Mouse (Mus musculus): ENCODE measurements around the gene Gpi1. TPM values are rescaled to one million over a fixed set of nuclear protein-coding genes. Genes with fewer than 3 reads are reported as not detected.

Gene Gpi1
- total RNA-seq (2021): 100 to 1,000 TPM; 946 to 968 TPM
- long read RNA-seq, experiment 1, transcript Gpi1-201 (18 exons, 2,884 nt): major isoform, 1,281 of 1,461 reads
- long read RNA-seq, experiment 1, transcript Gpi1-203 (9 exons, 3,195 nt): minor isoform, 11 of 1,461 reads
- long read RNA-seq, experiment 1, partial matches to known transcripts: 76 of 1,461 reads
- long read RNA-seq, experiment 1, other reads (novel, unspliced or antisense): 93 of 1,461 reads
- long read RNA-seq, experiment 2, transcript Gpi1-201 (18 exons, 2,884 nt): major isoform, 835 of 1,000 reads
- long read RNA-seq, experiment 2, transcript Gpi1-203 (9 exons, 3,195 nt): minor isoform, 21 of 1,000 reads
- long read RNA-seq, experiment 2, partial matches to known transcripts: 110 of 1,000 reads
- long read RNA-seq, experiment 2, other reads (novel, unspliced or antisense): 34 of 1,000 reads

DNA sequence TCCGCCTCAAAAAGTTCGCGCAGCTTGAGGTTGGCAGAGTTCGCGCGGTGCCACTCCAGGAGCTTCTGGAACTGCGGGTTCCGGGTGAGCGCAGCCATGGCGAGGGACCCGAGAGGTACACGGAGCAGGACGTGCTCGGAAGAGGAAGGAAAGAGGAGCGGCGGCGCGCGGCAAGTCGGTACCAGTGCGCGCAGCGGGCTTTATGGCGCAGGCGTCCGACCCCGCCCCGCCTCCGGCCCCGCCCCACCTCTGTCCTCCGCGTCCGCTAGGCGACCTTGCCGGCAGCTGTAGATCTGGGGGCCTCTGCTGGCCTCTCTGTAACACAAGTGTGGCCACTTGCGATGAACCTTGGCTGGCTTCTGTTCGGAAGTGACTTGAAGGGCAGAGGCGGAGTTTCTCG, at the start of gene Gpi1:
TSS of gene Gpi1 (minus strand) at position 221 of the 400 bp plus-strand sequence.
- DNase-seq (ENCODE audit: low spot score): peak; percentile 77

DNA sequence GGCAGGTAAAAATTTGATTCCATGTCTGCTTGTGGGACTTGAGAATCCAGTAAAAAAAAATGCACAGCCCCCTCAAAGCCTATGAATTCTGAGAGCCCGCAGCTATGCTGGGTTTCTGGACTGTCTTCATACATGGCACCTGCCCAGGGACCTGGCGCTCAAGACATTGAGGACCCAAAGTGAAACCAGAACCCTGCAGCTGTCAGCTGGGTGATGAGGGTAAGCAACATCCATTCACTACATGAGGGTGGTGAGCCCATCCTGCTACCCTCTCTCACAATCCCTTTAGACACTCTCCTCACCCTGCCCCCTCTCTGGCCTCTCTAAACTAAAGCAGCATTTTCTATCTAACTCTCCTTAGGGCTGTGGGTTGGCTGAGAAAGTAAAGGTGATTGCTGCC, 47.5 kb upstream of the Gpi1 start:
- DNase-seq (ENCODE audit: low spot score): peak; percentile 48

DNA sequence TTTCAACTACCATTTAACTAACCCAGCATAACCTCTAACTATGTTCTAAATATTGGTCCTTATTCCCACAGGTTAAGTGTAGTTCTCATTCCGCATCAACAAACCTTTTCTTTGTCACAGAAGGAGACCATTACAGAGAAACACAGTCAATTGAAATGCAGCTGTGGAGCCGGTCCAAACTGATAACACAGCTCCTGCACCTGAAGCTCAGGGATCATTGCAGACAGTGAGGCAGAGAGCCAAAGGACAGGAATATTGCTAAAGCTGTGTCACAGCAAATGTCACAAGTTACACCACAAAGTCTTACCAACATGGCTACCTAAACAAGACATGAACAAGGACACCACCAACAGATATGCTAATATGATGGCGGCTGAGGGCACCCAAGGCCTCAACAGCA, 45.9 kb upstream of the Gpi1 start:
- no peak for DNase-seq (ENCODE audit: low spot score)

DNA sequence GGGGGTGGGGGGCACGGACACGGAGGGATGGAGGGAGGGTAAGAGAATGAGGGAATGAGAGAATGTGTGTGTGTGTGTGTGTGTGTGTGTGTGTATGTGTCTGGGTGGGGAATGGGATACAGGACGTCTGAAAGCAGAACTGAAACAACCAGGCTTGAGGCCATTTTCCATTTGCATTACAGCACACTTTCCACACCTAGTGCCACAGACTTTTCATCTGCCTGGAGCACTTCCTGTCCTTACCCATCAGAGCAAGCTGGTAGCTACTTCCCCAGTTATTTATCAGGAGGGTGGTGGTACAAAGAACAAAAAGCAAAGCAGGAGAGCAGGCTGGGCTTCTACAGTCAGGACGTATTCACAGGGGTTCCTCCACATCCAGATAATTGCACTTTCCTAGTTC, 42.3 kb upstream of the Gpi1 start:
- no peak for DNase-seq (ENCODE audit: low spot score)

DNA sequence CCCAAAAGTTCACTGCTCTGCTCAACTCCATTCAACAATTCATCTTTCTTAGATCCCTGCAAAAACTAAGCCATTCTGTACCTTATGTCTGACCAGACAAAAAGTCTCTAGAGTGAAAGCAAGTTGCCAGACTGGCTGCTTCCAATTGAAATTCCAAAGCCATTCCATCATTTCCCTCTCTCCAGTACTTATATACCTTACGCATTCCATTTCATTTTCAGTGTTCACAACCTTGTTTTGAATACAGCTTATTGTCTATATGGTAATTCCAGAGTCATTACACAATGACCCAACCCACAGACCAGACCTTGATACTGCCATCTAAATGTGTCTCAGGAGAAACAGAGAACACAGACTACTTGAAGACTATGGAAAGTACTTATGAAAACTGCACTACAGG, 38.3 kb upstream of the Gpi1 start:
- no peak for DNase-seq (ENCODE audit: low spot score)

DNA sequence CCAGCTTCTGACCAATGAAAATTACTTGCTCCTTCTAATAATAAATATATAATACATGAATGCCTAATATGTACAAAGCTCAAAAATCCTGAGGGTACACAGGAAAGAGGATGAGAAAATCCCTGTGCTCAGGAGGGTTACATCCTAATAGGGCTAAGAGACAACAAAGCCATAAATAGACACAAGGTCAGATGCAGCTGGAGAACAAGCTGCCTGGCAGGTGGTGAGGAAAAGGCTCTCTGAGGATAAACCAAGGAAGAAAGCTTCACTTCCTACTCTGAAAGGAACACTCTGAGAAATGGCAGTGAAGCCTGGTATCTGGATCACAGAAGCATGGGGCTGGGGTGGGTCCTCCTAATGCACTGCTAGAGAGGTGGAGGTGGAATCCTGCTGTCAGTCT, 36.3 kb upstream of the Gpi1 start:
- peak; percentile 32 for DNase-seq (ENCODE audit: low spot score)

DNA sequence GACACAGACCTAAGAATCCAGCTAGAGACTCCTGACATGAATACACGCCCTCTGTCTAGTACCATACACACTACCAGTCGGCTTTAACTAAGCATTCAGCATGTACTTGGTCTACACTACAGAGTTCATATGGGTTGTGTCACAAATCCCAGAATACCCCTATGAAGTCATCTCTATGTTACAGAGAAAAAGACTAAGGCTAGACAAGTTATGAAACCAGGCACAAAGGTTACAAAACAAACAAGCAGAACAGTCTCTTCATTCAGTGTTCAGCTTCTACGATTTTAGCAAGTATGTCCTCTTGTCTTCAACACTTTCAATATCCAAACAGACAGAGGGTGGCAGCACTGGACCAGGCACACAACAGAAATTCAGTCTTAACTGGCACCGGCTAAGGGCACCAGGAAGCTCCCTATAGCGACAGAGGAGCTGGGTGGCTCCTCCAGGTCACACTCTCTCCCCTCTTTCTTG, 35.8 kb upstream of the Gpi1 start:
- peak; percentile 85 for DNase-seq (ENCODE audit: low spot score)

DNA sequence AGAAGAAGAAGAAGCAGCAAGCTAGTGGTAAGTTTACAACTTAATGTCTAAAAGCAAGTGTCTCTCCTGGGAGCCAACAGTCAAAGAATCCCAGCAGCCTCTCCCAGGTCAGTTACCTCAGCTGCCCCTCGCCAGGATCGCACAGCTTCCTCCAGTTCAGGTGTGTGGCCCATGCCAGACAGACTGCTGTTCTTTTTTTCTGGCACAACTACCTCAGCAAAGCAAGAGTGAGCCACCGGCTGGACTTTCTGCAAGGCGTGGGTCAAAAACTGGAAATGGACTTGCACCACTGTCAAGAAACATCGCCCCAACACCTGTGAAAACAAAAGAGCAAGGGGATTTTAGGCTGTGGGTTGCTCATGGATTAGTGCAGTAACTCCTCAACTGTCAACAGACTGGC, 33.3 kb upstream of the Gpi1 start:
- no peak for DNase-seq (ENCODE audit: low spot score)

DNA sequence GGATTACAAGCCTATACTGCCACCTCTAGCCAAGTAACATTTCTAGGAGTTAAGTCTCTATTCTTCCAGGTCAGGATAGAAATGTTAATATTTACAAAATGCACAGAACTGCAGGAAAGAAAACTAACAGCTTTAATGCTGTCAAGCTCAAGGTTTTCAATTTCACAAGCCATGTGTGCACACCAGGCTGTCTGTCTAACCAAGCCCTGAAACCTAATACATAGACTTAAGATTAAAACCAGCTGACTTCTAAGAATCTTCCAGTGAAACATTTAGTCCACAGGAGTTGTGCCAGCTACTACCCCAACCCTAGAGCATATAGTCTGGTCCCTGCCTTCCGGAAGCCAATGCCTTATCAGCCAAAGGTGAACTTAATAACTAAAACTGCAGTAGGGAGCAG, 28.3 kb upstream of the Gpi1 start:
- DNase-seq (ENCODE audit: low spot score): no peak

DNA sequence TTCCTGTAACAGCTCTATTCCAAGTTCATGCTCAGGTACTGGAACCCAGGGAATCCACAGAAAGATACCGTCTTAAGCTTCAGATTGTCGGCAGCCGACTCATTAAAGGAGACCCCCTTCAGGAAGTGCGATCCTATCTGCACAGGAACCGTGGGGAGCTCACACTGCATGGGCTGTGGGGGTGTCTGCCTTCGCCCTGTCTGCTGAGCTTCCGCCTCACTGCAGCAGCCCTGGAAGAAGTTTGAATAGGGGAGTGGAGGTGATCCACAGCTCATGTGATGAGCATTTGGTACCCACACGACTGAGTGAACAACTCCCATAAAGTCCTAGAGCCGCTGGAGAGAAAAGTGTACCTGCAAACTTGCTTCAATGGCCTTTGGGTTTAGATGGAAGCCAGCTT, 27.1 kb upstream of the Gpi1 start:
- DNase-seq (ENCODE audit: low spot score): no peak

DNA sequence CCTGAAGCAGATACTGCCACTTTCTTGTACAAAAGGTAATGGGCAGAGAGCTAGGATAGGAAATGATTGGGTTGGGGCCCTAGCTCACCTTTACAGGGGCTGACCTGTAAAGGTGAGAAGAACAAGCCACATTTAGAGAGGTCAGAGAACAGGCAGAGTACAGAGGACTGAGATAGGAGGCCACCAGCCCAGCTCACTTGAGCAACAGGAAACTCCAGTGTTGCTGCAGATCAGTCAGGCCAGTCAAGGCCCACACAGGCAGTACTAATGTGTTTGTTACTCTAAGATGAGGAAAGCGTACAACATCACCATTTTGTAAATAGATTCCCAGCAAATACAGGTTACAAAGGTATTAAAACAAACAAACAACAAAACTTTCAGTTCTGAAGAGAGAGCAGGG, 25.8 kb upstream of the Gpi1 start:
- no peak for DNase-seq (ENCODE audit: low spot score)

DNA sequence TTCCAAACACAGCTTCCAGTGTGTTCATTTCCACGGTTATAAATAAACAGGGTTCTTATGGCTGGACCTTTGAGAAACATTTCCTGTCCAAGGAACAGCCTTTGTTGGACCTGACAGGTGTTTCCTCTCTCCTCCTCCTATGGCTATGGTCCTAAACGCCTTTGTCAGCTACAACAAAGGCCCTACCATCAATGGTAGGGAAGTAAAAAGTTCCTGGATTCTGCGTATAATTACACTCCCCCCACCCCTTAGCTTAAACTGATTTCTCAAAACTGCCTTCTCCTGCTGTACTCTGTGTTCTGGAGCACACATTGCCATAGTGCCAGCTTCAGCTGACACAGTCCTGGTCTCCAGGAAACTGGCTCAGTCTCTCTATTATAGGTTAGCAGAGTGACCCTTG, 25.0 kb upstream of the Gpi1 start:
- no peak for DNase-seq (ENCODE audit: low spot score)

DNA sequence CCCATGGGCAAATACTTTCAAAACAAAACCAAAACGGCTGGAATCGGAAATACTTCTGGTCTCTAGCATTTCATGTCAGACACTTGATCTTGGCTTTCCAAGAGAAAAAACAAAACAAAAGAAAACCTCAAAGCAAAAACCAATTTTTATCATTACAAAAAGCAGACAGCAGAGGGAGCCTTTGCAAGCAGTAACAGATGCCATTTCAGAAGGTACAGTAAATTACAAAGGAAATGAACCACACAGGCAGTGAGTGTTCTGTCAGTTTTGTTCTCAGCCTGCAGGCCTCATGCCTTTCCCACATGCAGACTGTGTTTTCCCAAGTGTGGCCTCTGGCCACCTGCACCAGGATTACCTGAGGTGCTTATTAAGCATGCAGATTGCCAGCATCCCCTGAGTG, 21.9 kb upstream of the Gpi1 start:
- DNase-seq (ENCODE audit: low spot score): no peak

DNA sequence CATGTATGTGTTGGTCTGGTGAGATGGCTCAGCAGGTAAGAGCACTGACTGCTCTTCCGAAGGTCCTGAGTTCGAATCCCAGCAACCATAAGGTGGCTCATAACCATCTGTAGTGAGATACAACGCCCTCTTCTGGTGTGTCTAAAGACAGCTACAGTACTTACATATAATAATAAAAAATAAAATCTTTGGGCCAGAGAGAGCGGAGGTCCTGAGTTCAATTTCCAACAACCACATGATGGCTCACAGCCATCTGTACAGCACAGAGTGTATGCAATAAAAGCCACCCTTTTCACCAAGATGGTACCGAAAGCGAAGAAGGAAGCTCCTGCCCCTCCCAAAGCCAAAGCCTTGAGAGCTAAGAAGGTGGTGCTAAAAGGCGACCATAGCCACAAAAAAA, 20.6 kb upstream of the Gpi1 start, which contains the start of gene Gm6096:
TSS of gene Gm6096 (plus strand) at position 301 of the 400 bp plus-strand sequence.
- no peak for DNase-seq (ENCODE audit: low spot score)

DNA sequence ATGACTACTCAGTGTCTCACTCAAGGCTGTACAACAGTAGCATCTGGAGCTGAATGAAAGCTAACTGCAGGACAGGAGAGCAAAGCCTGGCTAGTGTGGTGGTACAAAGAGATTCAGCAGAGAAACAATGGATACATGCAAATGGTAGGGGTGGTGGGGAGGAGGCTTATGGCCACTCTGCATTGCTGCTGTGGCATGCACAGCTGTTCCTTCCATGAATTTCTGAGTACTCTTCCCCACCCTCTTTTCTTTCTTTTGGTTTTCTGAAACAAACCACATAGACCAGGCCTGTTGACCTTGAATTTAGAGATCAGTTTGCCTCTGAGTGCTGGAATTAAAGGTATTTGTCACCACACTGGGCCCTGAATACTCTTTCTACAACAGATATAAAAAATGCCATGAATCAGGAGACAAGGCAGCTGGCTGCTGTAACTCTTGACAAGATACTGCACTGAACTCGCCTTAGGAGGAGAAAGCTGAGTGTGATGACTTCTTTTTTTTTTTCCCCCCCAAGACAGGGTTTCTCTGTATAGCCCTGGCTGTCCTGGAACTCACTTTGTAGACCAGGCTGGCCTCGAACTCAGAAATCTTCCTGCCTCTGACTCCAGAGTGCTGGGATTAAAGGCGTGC, 16.8 kb upstream of the Gpi1 start:
- no peak for DNase-seq (ENCODE audit: low spot score)

DNA sequence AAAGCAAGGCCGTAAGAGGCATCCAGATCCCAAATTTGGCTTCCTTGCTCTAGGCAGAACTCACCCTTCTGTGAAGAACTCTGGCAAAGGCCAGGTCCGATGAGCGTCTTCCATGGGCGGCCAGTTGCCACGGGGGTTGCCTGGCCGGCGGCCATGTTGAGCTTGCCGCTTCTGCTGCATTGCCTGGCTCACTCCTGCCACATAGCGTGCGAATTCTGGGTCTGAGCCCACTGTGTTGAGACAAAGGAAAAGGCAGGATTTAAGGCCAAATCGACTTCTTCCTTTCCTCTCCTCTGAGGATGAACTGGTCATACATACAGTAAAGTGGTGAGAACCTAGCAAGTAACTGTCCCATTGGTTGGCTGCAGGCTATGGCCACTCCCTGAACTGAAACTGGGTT, 12.0 kb upstream of the Gpi1 start:
- DNase-seq (ENCODE audit: low spot score): no peak

DNA sequence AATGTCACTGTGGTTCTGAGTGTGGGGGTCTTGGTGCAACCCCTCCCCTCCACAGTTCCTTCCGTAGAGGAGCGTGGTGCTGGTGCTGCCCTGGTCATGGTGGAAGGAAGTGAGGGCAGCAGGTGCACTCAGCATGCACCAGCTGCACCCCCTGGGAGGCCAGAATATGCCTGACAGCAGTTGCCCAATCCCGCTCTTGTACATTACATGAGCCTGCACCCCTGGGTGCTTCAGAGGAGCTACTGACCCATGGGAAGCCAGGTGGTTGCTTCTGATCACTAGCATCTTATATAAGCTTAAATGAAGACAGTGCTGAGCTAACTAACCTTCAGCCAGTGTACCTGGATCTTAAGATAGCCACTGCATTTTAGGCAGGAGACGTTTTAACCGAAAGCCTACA, 8.0 kb upstream of the Gpi1 start:
- no peak for DNase-seq (ENCODE audit: low spot score)

DNA sequence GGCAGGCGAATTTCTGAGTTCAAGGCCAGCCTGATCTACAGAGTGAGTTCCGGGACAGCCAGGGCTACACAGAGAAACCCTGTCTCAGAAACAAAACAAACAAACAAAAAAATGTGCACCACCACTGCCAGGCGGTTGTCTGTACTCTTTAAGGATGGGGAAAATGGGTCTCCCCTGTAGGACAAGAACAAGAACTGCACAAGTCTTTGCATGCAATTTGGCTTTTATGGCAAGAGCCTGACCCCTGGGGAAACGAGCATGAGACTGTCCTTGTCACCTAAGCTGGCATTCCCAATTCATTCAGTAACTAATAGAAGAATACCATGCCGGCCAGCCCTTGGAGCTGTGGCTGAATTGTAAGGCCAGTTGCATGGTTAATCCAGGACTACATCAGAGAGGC, 5.5 kb upstream of the Gpi1 start:
- DNase-seq (ENCODE audit: low spot score): no peak

DNA sequence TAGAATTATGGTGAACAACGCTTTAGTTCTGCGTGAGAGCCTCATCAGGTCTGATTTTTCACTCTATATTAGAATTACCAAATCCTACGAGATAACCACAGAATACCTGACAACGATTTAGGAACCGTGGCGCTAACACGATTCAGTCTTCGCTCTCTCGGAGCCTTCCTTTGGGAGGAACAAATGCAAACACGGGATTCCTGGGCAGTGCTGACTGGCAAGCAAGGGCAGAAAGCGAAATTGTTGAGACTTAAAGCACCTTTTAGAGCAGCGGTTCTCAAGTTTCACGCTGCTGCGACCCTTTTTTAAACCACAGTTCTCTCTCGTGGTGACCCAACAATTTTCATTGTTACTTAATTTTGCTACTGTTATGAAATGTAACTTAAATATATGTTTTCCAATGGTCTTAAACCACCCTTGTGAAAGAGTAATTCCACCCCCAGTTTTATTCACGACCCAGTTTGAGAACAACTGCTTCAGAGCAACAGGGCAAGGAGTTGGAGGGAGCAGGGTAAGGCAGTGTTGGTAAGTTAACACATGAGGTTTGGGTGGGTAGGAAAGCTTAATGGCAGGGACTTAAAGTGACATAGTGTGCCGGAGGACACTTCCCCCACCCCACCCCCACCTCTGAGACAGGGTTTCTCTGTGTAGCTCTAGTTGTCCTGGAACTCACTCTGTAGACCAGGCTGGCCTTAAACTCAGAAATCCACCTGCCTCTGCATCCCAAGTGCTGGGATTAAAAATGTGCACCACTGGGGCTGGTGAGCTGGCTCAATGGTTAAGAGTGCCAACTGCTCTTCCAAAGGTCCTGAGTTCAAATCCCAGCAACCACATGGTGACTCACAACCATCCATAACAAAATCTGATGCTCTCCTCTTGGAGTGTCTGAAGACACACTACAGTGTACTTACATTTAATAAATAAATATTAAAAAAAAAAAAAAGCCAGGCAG, 4.8 kb upstream of the Gpi1 start:
- DNase-seq (ENCODE audit: low spot score): no peak

DNA sequence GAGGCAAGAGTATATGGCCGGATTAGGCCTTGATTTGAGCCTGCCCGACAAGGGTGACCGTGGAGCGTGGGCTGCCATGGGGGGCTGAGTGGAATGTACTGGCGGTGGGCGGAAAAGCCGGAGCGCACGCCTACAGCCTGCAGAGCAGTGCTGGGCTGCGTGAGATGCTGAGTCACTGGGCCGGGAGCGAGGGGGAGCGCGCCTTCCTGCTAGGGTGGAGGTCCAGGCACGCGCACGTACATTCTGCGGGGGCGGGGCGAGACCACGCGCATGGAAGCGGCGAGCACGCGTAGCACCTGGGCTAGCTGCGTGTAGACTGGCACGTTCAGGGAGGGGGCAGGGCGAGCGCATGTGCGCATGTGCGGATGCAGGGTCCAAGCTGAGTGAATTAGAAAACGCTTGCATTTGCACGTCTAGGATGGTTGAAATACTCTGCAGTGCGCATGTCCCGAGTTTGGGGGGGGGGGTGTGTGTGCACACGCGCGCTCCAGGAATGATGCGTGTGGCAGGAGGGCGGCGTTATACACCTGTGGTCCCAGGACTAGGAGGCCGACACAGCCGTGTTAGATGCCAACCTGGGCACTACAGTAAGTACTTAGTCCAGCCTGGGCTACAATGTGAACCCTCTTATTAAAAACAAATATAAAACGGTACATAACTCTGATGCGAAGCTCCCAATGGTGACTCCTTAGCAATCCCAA, 3.9 kb upstream of the Gpi1 start:
- DNase-seq (ENCODE audit: low spot score): peak; percentile 98
